Mouse (Mus musculus) cerebellum, adult (tissue): Measurements from ENCODE around the gene Celf2.

ENCODE experiments used
- ATAC-seq: cut with Nextera tagmentation; 2 replicates; pipeline ENCODE4 v1.9.2; 2017; ENCODE audit warnings: mild to moderate bottlenecking, moderate library complexity, mixed read lengths; ENCODE audit not compliant: insufficient number of reproducible peaks, low FRiP score, low TSS enrichment

Celf2 gene

GRCm38 (mm10) chr2:7222886-7223285, 286.5 kb downstream of the Celf2 start:
- ATAC-seq: no peak

- no peak for ATAC-seq
These were observed 287.5 kb downstream of the Celf2 start for GRCm38 (mm10) chr2:7221856-7222255.

DNA sequence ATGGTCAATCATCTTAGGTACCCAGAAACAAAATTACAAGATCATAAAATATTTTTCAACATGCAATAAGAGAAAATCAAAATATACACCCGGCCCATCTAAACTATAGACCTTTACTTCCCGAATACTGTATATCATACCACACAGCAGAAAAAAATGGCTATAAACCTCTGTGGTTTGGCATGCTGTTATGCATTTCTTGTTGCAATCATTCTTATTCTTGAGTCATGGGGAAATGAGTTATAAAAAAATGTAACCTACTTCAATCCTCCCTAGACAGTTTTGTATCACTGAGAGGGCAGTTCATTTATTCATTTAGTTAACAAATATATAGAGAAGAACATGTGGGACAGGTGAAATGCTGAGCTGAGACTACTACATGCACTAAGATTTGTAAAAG, 291.3 kb downstream of the Celf2 start:
- no peak for ATAC-seq

DNA sequence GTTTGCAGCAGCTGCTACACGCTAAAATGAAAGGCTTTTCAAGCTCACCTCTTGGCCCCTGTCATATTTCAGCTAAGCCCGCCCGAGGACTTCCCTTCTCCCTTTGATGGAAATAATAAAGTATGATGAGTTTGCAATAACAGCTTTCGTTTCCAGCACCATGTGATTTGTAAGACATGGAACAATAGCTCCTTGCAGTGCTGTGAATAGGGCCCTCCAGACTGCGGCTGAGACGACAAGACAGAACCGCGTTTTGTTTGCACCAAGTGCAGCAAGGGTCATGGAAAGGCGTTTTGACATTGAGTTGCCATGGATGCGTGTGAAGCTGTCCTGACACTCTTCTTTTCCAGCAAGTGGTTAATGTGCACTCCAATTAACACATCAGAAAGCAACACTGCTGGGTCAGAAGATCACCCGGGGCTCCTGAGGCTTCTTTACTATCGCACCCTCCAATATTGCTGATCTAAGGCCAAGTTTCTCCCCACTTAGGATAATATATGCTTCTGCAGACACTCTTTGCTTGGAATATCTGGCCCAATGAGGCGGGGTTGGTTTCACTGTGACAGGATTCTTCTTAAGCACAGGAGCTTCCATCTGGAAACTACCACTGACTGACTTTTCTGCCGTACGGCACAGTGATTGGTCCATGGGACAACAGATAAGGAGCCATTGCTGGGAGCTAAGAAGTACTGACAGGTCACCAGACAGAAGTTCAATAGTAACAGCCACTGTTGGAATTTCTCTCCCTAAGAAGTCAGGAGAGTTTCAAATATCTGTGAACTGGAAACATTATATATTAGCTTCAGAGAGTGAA, 301.5 kb downstream of the Celf2 start:
- ATAC-seq: no peak

GRCm38 (mm10) chr2:7193413-7193812, 315.9 kb downstream of the Celf2 start:
- no peak for ATAC-seq

DNA sequence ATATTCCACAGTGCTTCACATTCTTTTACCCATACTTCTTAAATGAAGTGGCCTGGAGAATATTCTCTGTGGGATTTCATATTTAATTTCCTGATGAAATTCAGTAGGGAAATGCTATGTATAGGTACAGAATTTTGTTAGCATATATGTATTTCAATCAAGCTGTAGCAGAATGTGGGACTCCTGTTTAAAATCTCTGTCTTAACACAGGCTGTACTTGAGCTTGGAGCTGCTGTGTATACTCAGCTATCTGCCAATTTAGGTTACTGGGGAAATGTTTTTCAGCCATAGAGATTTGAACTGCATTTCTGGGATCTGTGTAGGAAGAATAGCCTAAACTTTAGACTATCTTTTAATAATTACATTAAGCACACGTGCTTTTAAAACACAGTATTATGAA, 330.2 kb downstream of the Celf2 start:
- no peak for ATAC-seq

DNA sequence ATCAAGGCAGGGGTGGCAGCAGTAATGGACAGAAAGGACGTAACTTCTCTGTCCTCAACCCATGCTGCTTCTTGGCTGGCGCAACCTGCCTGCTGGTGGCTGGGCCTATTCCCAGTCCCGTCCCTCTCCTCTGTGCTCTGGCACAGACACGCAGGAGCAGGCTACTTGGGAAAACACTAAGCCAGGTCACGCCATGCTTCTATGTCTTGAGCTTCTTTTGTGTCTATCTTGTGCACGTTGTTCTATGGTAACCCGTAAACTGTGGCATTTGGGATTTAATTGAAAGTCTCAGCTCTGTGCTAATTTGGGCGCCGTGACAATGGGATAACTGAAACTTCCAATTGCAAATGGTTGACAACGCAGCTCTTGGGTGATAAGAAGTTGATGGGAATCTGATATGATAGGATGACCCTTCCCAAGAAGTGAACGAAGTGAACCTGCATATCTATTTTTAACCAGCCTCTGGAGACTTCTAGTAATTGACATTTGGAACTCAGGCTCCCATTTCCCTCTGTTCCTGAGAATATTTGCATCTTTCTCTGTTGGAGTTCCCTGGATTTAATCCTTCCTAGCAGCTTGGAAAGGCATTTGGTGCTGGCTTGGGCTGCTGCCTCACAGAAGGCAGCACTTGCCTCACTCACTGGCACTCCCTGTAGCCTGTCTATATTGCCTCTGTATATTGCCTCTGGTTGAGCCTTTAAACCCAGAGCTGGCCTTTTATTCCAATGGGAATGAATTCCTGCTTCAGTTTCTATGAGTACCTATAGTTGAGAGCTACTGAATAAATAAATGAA, 335.9 kb downstream of the Celf2 start:
- peak; percentile 89 for ATAC-seq

DNA sequence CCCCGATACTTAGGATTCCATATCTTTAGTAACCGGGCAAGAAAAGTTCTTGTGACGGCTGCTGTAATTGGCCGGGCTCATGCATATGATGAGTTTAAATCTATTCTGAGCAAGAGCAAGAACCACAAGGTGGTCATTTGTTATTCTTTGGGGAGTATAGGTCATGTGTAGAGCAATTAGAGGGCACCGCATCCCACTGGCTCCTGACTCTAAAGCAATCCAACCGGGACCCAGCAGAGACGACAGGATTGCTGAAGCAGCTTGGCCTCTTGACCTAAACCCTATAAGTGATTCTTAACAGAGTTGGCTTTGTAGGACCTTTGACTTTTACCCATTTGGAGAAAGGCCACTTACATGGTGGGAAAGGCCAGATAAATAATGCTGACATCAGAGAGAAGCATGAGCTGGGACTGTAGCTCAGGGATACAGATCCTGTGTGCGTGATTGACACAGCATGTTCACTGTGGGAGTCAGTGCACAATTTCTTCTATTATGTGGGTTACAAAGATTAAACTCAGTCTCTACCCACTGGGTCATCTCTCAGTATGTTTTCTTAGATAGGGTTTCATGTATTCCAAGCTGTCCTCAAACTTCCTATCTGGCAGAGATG, 338.2 kb downstream of the Celf2 start:
- no peak for ATAC-seq

DNA sequence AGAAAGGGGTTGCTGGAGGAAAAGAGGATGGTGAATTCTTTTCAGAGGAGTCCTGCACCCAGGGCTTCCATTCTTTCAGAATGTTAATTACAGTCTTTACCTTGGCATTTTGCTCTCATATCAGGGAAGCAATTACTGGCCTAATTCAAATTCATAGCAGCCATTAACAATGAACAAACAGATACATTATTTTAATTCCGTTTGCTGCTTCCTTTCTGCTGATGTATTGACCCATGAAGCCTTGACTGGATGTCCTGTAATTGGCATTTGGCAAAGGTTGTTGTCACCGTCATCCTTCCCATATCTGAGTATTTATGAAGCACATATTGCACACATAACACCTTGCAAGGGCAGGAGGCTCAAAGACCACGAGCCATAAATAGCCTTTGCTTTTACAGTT, 343.6 kb downstream of the Celf2 start:
- no peak for ATAC-seq

DNA sequence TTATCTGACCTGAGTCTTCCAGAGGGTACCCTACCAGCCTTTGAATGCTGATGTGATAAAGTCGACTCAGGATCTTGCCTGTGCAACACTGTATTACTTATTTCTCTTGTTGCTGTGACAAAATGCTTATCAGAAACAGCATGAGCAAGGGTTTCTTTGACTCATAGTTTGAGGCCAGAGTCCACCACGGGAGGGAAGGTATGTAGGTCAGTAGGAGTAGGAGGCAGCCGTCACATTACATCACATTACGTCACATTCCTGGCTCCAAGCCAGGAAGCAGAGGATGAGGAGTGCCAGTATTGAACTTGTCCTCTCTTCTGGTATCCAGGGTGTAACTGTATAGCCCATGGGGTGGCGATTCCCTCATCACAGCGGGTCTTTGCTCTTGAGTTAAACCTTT, 349.3 kb downstream of the Celf2 start:
- no peak for ATAC-seq

DNA sequence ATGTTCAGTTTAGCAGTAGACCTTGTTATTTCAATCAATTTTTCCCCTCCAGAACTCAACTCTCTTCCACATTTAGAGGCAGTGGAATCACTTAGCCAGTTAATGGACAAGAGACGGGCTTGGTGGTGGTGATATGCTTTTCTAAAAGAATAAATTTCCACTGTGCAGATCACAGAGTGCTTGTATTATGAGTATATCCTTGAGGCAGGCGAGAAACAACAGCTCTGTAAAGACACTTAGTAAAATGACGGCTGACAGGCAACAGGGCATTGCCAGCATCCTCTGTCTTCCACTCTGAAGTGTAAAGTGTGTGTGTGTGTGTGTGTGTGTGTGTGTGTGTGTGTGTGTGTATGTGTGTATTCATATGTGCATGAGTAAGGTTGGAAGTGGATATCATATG, 362.1 kb downstream of the Celf2 start:
- no peak for ATAC-seq

DNA sequence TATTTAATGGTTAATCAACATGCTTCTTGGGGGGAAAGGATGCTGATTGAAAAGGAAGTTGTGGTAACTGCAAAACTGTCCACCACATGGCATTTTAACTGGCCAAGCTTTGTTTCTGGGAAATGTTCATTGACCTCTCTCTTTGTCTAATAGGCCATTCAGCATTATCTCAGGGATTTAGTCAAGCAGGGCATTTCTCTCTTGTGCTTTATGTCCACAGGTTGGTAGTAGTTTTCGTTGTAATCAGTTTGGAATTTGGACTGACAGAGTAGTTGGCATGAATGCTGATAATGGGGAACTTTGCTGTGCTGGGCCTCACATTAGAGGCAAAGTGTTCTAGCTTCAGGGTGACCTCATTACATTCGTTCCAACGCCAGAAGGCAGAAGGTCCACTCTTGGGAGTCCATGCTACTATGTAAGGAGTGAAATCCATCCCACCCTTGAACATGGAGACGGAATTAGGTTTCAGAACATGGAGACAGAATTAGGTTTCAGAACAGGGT, 363.8 kb downstream of the Celf2 start:
- ATAC-seq: no peak

DNA sequence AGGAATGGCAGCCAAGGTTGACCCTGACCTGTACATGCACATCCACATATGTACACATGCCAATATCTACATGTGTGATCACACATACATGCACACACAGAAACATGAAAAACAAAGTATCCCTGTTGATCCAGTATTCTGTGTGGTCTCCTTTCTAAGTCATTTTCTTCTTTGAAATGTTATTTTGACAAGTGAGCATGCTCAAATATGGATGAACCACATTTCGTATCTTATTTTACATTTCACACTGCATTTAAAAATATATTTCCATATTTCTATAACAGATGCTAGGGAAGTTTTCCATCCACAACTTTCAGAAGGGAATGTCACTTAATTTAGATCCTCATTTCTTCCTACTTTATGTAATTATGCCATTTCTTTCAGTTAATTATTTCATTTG, 364.5 kb downstream of the Celf2 start:
- no peak for ATAC-seq

DNA sequence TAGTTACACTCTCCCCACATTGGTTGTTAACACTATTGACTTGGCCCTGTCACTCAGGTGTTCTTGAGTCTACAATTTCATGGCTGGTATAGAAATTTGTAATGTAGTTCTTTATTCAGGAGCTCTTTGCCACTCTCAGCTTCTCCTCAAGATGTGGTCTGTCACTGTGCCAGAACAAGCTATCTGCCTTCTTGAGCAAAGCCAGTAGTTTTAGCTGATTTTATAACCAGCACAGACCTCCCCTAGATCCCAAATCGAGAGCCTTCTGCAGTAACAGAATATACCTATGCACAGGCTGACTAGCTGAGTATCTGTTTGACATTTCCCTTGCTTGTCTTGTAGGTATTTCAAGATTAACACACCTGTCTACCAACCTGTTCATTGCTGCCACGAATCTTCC, 386.0 kb downstream of the Celf2 start:
- no peak for ATAC-seq

- no peak for ATAC-seq
These were observed 393.6 kb downstream of the Celf2 start for GRCm38 (mm10) chr2:7115801-7116200.

- ATAC-seq: no peak
These were observed 394.2 kb downstream of the Celf2 start for GRCm38 (mm10) chr2:7115161-7115560.

DNA sequence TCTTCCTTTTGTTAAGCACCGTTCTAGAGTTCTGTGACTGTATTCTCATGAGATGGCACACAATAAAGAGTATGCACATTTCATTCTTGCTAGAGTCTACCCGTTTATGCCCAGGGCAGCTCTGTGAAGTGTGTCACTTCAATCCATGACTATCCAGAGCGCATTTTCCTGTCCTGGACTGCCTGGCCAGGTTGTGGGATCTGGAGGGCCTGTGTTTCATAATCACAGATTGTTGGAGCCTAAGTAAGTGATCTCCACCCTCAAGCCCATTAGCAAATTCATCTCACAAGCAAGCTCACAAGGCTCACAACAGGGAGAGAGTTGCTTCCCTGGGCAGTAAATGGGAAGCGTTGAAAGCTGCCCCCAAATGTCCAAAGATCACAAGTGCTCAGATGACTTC, 395.6 kb downstream of the Celf2 start:
- ATAC-seq: no peak

DNA sequence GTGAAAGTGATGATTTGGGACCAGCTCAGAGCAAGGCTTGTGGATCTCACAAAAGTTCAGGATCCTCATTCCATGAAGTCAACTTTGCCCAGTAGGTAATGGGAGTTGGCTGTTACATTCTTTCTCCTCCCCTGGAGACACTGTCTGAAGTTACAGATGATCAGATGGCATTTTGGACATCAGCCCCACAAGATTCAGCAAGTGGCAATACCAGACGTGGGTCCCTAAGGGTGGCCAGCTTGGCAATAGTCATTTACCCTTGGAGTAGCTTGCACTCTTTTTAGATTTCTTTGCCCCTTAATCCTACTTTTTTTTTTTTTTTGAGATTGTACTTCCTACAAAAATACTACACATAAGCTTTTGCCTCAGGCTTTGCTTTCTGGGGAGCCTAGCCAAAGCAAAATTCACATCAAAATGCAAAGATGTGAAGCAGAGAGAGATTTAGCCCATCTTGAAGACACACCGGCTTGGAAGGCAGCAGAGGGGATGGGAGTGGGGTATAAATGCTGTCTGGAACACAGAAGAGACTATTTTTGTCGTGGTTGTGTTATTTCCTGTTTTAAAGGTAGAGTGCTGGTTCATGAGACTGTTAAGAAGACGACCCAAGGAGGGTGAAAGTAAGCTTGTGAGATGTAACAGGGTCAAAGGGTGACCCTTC, 397.1 kb downstream of the Celf2 start:
- ATAC-seq: no peak

GRCm38 (mm10) chr2:7093414-7093813, 415.9 kb downstream of the Celf2 start:
- no peak for ATAC-seq

DNA sequence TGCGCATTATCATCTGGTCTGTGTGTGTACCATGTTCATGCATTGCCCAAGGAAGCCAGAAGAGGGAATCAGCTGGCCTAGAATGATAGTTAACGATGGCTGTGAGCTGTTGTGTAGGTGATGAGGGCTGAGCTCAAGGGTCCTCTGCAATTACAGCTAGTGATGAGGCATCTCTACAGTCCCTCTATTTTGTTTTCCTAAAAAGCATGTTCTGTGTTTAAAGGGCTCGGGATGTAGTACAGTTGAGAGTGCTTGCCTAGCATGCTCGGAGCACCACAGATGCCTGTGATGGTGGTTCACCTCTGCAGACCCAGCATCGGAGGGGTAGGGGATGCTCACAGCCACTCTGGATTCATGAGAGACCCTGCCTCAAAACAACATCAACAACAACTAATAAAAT, 416.7 kb downstream of the Celf2 start:
- ATAC-seq: no peak

- ATAC-seq: no peak
These were observed 418.9 kb downstream of the Celf2 start for GRCm38 (mm10) chr2:7090496-7090895.
